Mouse (Mus musculus): Measurements from ENCODE around the gene Setd1a. TPM values are rescaled to one million over a fixed set of nuclear protein-coding genes. Genes with fewer than 3 reads are reported as not detected.

Gene Setd1a
- polyA plus RNA-seq, 1 experiment from 2014 or later = 20.8 TPM

DNA sequence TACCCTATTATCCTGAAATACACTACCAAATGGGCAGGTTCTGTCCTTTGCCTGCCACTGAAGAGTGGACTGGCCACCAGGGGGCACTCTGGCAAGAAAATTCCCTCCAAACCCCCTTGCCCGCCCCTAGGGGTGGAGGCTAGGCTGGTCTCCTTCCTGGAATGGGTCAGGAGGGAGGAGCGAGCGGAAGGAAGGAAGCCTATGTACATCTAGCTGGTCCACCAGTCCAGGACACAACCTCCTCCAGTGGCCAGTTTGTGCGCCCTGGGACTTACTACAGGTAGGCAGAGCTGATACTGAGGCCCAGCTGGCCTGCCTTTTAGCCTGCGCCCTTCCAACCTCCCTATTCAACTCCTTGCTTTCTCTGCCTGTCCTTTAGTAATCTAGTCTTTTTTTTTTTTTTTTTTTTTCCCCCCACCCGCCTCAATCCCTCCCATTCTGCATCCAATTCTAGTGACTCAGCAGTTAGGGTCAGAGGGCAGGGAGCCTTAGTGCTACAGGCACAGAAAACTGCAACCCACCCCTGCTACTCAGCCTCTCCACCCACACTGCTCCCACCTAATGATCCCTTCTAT, 24.1 kb downstream of the Setd1a start, which contains the start of gene Hsd3b7:
Hsd3b7 (plus strand) TSS at position 170 of the 575 bp plus-strand sequence.
- peak within 1 kb of the TSS; percentile 26 for H3K4me3 ChIP-seq (ENCODE audit: low read depth, low read length)
- H3K9ac ChIP-seq (ENCODE audit: low read depth, low read length) = peak within 1 kb of the TSS; percentile 50
- H3K27ac ChIP-seq (ENCODE audit: low read depth, low read length) = peak within 1 kb of the TSS; percentile 51
- 27% methylated on average over 6 of the region's 6 CpGs for WGBS (ENCODE audit: insufficient replicate concordance)
- H3K4me2 ChIP-seq = peak within 1 kb of the TSS; percentile 61
- peak; percentile 67 for ATAC-seq (replicated peaks; ENCODE audit: insufficient number of reproducible peaks, low FRiP score, low TSS enrichment)
- H3K4me1 ChIP-seq (ENCODE audit: control insufficient read depth, insufficient read depth, low read length) = peaks cover 3% of the 10 kb centered on the region; the same call in 1 of the 2 replicates
- peaks cover 32% of the 10 kb centered on the region for H3K36me3 ChIP-seq (ENCODE audit: control insufficient read depth, insufficient read depth, low read length)
- no peaks in the 10 kb centered on the region for H3K27me3 ChIP-seq (ENCODE audit: control insufficient read depth, insufficient read depth, low read length)
- no peaks in the 10 kb centered on the region for H3K9me3 ChIP-seq (replicated peaks; ENCODE audit: control insufficient read depth, low read length)

DNA sequence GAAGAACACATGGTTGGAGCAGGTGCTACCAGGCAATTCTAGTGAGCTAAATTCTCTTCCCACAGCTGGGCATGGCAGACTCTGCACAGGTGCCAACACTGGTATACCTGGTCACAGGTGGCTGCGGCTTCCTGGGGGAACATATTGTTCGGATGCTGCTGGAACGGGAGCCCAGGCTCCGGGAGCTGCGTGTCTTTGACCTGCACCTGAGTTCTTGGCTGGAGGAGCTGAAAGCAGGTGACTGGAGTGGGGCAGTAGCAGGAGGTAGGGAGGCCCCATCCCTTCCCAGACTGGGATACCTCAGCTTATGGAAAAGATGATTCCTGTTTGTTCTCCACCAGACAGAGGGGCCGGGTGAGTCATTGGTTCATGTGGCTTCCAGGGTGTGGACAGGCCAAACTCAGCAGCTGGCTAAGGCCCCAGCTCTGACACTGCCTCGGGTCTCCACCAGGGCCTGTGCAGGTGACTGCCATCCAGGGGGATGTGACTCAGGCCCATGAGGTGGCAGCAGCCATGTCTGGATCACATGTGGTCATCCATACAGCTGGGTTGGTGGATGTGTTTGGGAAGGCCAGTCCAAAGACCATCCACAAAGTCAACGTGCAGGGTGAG, 24.6 kb downstream of the Setd1a start:
- Histone ChIP-seq H3K36me3 (ENCODE audit: control insufficient read depth, insufficient read depth, low read length) (peaks cover 26% of the 10 kb centered on the region), H3K9ac (ENCODE audit: low read depth, low read length) (peak overlapping the region; percentile 50), H3K4me2 (peak overlapping the region; percentile 61), H3K27ac (ENCODE audit: low read depth, low read length) (peak overlapping the region; percentile 51; the same call in 1 of the 2 replicates), H3K9me3 (replicated peaks; ENCODE audit: control insufficient read depth, low read length) (no peaks in the 10 kb centered on the region), H3K27me3 (ENCODE audit: control insufficient read depth, insufficient read depth, low read length) (no peaks in the 10 kb centered on the region), H3K4me1 (ENCODE audit: control insufficient read depth, insufficient read depth, low read length) (peaks cover 3% of the 10 kb centered on the region; the same call in 1 of the 2 replicates), H3K4me3 (ENCODE audit: low read depth, low read length) (peak overlapping the region; percentile 26; the same call in 1 of the 2 replicates)
- no peak for ATAC-seq (replicated peaks; ENCODE audit: insufficient number of reproducible peaks, low FRiP score, low TSS enrichment)
- WGBS (ENCODE audit: insufficient replicate concordance) = 83% methylated on average over 8 of the region's 8 CpGs

DNA sequence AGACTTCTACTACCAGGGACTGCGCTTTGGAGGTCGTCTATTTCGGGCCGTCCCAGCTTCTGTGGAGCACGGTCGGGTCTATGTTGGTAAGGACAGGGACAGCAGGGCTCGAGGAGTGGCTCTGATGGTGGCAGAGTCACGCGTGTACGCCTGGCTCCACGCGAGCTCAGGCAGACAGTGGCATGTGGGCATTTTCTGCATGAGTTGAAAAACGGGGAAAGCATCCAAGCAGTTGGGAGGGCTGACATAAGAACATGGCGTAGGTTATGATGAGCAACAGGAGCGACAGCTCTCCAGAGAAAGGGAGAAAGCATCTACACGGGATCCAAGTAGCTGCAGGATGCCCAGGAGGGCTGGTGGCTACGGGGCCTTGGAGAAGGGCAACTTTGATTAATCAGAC, 25.8 kb downstream of the Setd1a start:
- Histone ChIP-seq H3K36me3 (ENCODE audit: control insufficient read depth, insufficient read depth, low read length) (peaks cover 19% of the 10 kb centered on the region), H3K4me2 (no peak overlapping the region), H3K4me3 (ENCODE audit: low read depth, low read length) (no peak overlapping the region), H3K9ac (ENCODE audit: low read depth, low read length) (no peak overlapping the region), H3K4me1 (ENCODE audit: control insufficient read depth, insufficient read depth, low read length) (peaks cover 3% of the 10 kb centered on the region; the same call in 1 of the 2 replicates), H3K9me3 (replicated peaks; ENCODE audit: control insufficient read depth, low read length) (no peaks in the 10 kb centered on the region), H3K27me3 (ENCODE audit: control insufficient read depth, insufficient read depth, low read length) (no peaks in the 10 kb centered on the region), H3K27ac (ENCODE audit: low read depth, low read length) (no peak overlapping the region)
- no peak for ATAC-seq (replicated peaks; ENCODE audit: insufficient number of reproducible peaks, low FRiP score, low TSS enrichment)
- WGBS (ENCODE audit: insufficient replicate concordance) = 88% methylated on average over 17 of the region's 17 CpGs

DNA sequence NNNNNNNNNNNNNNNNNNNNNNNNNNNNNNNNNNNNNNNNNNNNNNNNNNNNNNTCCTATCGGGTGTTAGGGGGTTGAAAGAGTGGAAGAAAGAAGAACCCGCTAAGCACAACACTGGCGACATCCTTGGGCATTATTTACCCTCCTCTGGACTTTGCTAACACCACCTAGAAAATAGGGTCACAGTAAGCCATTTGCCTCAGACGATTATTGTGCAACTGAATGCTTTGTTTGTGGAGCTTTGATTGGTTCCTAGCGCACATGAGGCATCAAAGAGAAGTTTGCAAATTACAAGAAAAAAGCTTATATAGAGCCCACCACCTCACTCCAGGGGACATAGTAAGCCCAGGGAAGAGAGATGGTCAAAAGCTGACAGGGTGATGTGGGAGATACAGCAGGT, 32.4 kb downstream of the Setd1a start:
- no peaks in the 10 kb centered on the region for H3K27me3 ChIP-seq (ENCODE audit: control insufficient read depth, insufficient read depth, low read length)
- no peak for ATAC-seq (replicated peaks; ENCODE audit: insufficient number of reproducible peaks, low FRiP score, low TSS enrichment)
- no peak overlapping the region for H3K4me2 ChIP-seq
- H3K27ac ChIP-seq (ENCODE audit: low read depth, low read length) = no peak overlapping the region
- H3K4me1 ChIP-seq (ENCODE audit: control insufficient read depth, insufficient read depth, low read length) = no peaks in the 10 kb centered on the region
- H3K9me3 ChIP-seq (replicated peaks; ENCODE audit: control insufficient read depth, low read length) = no peaks in the 10 kb centered on the region
- H3K4me3 ChIP-seq (ENCODE audit: low read depth, low read length) = no peak overlapping the region
- no peaks in the 10 kb centered on the region for H3K36me3 ChIP-seq (ENCODE audit: control insufficient read depth, insufficient read depth, low read length)
- 61% methylated on average over 5 of the region's 5 CpGs for WGBS (ENCODE audit: insufficient replicate concordance)
- no peak overlapping the region for H3K9ac ChIP-seq (ENCODE audit: low read depth, low read length)

DNA sequence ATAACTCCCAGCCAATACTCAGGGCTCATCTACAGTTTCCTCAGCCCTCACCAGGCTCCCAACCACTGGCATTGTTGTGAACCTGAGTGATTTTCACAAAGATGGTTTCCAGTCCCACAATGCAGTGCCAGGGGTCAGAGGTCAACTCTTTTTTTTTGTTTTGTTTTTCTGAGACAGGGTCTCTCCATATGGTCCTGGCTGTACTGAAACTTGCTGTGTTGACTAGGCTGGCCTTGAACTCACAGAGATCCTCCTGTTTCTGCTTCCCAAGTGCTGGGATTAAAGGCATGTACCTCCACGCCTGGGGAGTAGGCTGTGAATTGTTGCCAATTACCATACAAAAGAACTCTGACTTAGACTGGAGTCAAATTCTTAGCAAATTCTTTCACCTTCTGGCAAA, 33.4 kb downstream of the Setd1a start:
- Histone ChIP-seq H3K4me1 (ENCODE audit: control insufficient read depth, insufficient read depth, low read length) (no peaks in the 10 kb centered on the region), H3K4me2 (no peak overlapping the region), H3K4me3 (ENCODE audit: low read depth, low read length) (no peak overlapping the region), H3K9me3 (replicated peaks; ENCODE audit: control insufficient read depth, low read length) (no peaks in the 10 kb centered on the region), H3K9ac (ENCODE audit: low read depth, low read length) (no peak overlapping the region), H3K27ac (ENCODE audit: low read depth, low read length) (no peak overlapping the region), H3K36me3 (ENCODE audit: control insufficient read depth, insufficient read depth, low read length) (no peaks in the 10 kb centered on the region), H3K27me3 (ENCODE audit: control insufficient read depth, insufficient read depth, low read length) (no peaks in the 10 kb centered on the region)
- 75% methylated on average over 1 of the region's 1 CpGs for WGBS (ENCODE audit: insufficient replicate concordance)
- ATAC-seq (replicated peaks; ENCODE audit: insufficient number of reproducible peaks, low FRiP score, low TSS enrichment) = no peak

DNA sequence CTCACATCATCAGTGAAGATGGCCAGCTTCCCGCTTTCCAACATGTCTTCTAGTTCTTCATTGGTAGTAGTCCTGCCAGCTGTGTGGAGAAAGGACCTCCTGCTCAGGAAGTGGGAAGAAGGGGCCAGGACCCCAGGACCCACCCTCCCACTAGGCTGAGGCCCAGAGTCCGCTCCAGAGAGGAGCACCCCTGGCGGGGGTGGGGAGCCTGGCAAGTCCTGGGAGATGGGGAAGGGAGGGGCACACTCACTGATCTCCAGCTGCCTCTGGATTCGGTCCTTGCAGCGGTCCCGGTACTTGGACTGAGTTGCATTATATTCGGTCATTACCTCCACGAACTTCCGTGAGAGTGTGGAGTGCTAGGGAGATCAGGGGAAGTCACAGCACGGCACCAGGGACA, 34.2 kb downstream of the Setd1a start:
- Histone ChIP-seq H3K4me1 (ENCODE audit: control insufficient read depth, insufficient read depth, low read length) (no peaks in the 10 kb centered on the region), H3K27ac (ENCODE audit: low read depth, low read length) (no peak overlapping the region), H3K4me2 (no peak overlapping the region), H3K9ac (ENCODE audit: low read depth, low read length) (no peak overlapping the region), H3K36me3 (ENCODE audit: control insufficient read depth, insufficient read depth, low read length) (no peaks in the 10 kb centered on the region), H3K27me3 (ENCODE audit: control insufficient read depth, insufficient read depth, low read length) (no peaks in the 10 kb centered on the region), H3K4me3 (ENCODE audit: low read depth, low read length) (no peak overlapping the region), H3K9me3 (replicated peaks; ENCODE audit: control insufficient read depth, low read length) (no peaks in the 10 kb centered on the region)
- ATAC-seq (replicated peaks; ENCODE audit: insufficient number of reproducible peaks, low FRiP score, low TSS enrichment) = no peak
- WGBS (ENCODE audit: insufficient replicate concordance) = 63% methylated on average over 10 of the region's 10 CpGs

DNA sequence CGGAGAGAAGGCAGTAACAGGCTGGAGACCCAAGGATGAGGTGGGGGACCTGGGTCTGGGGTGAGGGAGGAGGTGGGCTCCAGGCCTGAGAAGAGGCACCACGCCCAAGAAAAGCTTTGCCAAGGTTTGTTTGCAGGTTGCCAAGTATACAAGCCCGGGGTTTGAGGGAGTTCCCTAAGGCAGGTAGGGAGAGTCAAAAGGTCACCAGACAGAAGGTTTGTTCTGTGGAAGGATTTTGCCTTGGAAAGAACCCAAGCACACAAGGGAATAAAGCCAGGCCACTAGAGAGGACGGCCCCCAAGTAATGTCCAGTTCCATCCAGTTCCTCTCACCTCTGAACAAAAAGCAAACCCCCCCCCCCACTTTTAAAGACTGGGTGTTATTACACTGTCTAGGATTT, 34.8 kb downstream of the Setd1a start:
- Histone ChIP-seq H3K27ac (ENCODE audit: low read depth, low read length) (no peak overlapping the region), H3K27me3 (ENCODE audit: control insufficient read depth, insufficient read depth, low read length) (no peaks in the 10 kb centered on the region), H3K4me1 (ENCODE audit: control insufficient read depth, insufficient read depth, low read length) (no peaks in the 10 kb centered on the region), H3K36me3 (ENCODE audit: control insufficient read depth, insufficient read depth, low read length) (no peaks in the 10 kb centered on the region), H3K4me3 (ENCODE audit: low read depth, low read length) (no peak overlapping the region), H3K9ac (ENCODE audit: low read depth, low read length) (no peak overlapping the region), H3K9me3 (replicated peaks; ENCODE audit: control insufficient read depth, low read length) (no peaks in the 10 kb centered on the region), H3K4me2 (no peak overlapping the region)
- WGBS (ENCODE audit: insufficient replicate concordance) = 64% methylated on average over 4 of the region's 4 CpGs
- ATAC-seq (replicated peaks; ENCODE audit: insufficient number of reproducible peaks, low FRiP score, low TSS enrichment) = no peak

DNA sequence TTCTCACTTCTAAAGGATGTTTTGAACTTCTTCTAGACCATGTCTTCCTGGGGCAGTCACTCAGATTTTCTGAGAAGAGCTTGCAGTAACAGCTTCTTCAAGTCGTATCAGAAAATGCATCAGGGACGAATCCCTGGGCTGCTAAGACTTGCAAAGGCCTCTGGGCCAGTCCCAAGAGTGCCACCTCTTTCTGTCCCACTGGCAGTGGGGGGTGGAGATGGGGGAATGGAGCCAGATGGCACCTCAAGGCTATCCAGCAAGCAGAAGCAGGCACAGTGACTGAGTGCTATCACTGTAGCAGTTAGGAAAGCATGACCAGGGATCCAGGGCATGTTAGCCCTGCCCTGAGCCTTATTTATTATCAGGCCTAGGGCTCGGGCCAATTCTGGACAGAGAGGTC, 35.8 kb downstream of the Setd1a start:
- no peak overlapping the region for H3K4me3 ChIP-seq (ENCODE audit: low read depth, low read length)
- no peak for ATAC-seq (replicated peaks; ENCODE audit: insufficient number of reproducible peaks, low FRiP score, low TSS enrichment)
- WGBS (ENCODE audit: insufficient replicate concordance) = 81% methylated on average over 3 of the region's 3 CpGs
- no peak overlapping the region for H3K9ac ChIP-seq (ENCODE audit: low read depth, low read length)
- no peaks in the 10 kb centered on the region for H3K4me1 ChIP-seq (ENCODE audit: control insufficient read depth, insufficient read depth, low read length)
- no peaks in the 10 kb centered on the region for H3K9me3 ChIP-seq (replicated peaks; ENCODE audit: control insufficient read depth, low read length)
- no peaks in the 10 kb centered on the region for H3K27me3 ChIP-seq (ENCODE audit: control insufficient read depth, insufficient read depth, low read length)
- no peaks in the 10 kb centered on the region for H3K36me3 ChIP-seq (ENCODE audit: control insufficient read depth, insufficient read depth, low read length)
- no peak overlapping the region for H3K4me2 ChIP-seq
- no peak overlapping the region for H3K27ac ChIP-seq (ENCODE audit: low read depth, low read length)

DNA sequence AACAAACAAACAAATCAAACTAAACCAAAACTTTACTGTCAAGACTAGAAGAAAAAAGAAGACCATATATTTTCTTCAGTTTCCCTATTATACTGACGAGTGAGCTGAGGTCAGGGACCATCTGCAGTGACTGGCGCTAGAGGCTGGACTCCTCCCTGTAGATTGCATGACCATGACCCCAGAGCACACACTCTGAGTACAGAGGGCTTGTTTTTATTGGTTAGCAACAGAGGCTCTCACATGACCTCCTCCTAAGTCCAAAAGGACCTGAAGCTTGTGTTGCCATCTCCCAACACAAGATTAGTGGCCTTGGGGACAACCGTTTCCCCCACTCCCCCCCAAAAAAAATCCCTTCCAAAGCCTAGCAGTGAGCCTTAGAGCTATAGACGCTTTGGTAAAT, 37.4 kb downstream of the Setd1a start:
- WGBS (ENCODE audit: insufficient replicate concordance) = 78% methylated on average over 4 of the region's 4 CpGs
- H3K27ac ChIP-seq (ENCODE audit: low read depth, low read length) = no peak overlapping the region
- no peaks in the 10 kb centered on the region for H3K36me3 ChIP-seq (ENCODE audit: control insufficient read depth, insufficient read depth, low read length)
- no peaks in the 10 kb centered on the region for H3K27me3 ChIP-seq (ENCODE audit: control insufficient read depth, insufficient read depth, low read length)
- H3K4me2 ChIP-seq = no peak overlapping the region
- no peak overlapping the region for H3K4me3 ChIP-seq (ENCODE audit: low read depth, low read length)
- H3K9ac ChIP-seq (ENCODE audit: low read depth, low read length) = no peak overlapping the region
- no peaks in the 10 kb centered on the region for H3K4me1 ChIP-seq (ENCODE audit: control insufficient read depth, insufficient read depth, low read length)
- no peak for ATAC-seq (replicated peaks; ENCODE audit: insufficient number of reproducible peaks, low FRiP score, low TSS enrichment)
- H3K9me3 ChIP-seq (replicated peaks; ENCODE audit: control insufficient read depth, low read length) = no peaks in the 10 kb centered on the region
